Mouse (Mus musculus): Measurements from ENCODE around the gene Fbxo36.

GRCm38 (mm10) chr1:84848335-84848734 lies 8.7 kb downstream of the Fbxo36 start:
- no peak for TF ChIP-seq POLR2A (IDR thresholded peaks at IDR 0.05; ENCODE audit: low read depth, low read length)
- no peak for TF ChIP-seq CTCF (IDR thresholded peaks at IDR 0.05; ENCODE audit: borderline replicate concordance, insufficient read depth, low read length)
